Mouse (Mus musculus) midbrain, postnatal 0 days (tissue): ENCODE measurements around the gene Mamstr. TPM values are rescaled to one million over a fixed set of nuclear protein-coding genes. Genes with fewer than 3 reads are reported as not detected.
"Not testable (repeated sequence)": the region's sequence is repeated elsewhere in the genome, so short reads cannot be mapped to it uniquely, and the experiment has no call there.

Experiments used
- ATAC-seq: fragments of 200-750 bp; cut with Nextera tagmentation; 2 replicates; pipeline ENCODE4 v1.8.0; 2017; ENCODE audit warnings: moderate number of reproducible peaks, mild to moderate bottlenecking, moderate TSS enrichment, moderate library complexity; ENCODE audit not compliant: low FRiP score
- DNase-seq: peaks from one replicate; pipeline ENCODE4 v3.0.0-alpha.2; 2015; ENCODE audit warnings: low spot score
- H3K27ac ChIP-seq: fragments of 300-500 bp; sonication (generic); 2 replicates; pipeline ENCODE4 v1.5.1; 2014; ENCODE audit warnings: low read depth, mild to moderate bottlenecking, low read length, mixed read lengths
- H3K27me3 ChIP-seq: fragments of 300-500 bp; sonication (generic); 2 replicates; pipeline ENCODE4 v1.6.1; 2014; ENCODE audit warnings: low read length, control low read depth, mixed read lengths; ENCODE audit not compliant: insufficient read depth
- H3K36me3 ChIP-seq: fragments of 300-500 bp; sonication (generic); 2 replicates; pipeline ENCODE4 v1.6.1; 2014; ENCODE audit warnings: low read length, control low read depth, mixed read lengths; ENCODE audit not compliant: insufficient read depth
- H3K4me1 ChIP-seq: fragments of 300-500 bp; sonication (generic); 2 replicates; pipeline ENCODE4 v1.6.1; 2014; ENCODE audit warnings: mild to moderate bottlenecking, control low read depth, antibody characterized with exemption, low read length, mixed read lengths; ENCODE audit not compliant: insufficient read depth
- H3K4me2 ChIP-seq: fragments of 300-500 bp; sonication (generic); 2 replicates; pipeline ENCODE4 v1.6.1; 2014; ENCODE audit warnings: low read depth, mild to moderate bottlenecking, low read length, mixed read lengths; ENCODE audit not compliant: poor library complexity, severe bottlenecking
- H3K4me3 ChIP-seq: fragments of 300-500 bp; sonication (generic); 2 replicates; pipeline ENCODE4 v1.5.1; 2014; ENCODE audit warnings: low read depth, mild to moderate bottlenecking, low read length, moderate library complexity
- H3K9ac ChIP-seq: fragments of 300-500 bp; sonication (generic); replicated peaks from 2 replicates; pipeline ENCODE4 v1.6.1; 2014; ENCODE audit warnings: mild to moderate bottlenecking, low read length, moderate library complexity, mixed read lengths; ENCODE audit not compliant: poor library complexity, severe bottlenecking
- H3K9me3 ChIP-seq: fragments of 300-500 bp; sonication (generic); 2 replicates; pipeline ENCODE4 v1.6.1; 2016; ENCODE audit warnings: low read length, control low read depth
- CTCF ChIP-seq: IDR thresholded peaks from 2 replicates; pipeline ENCODE4 v1.5.1; 2016; ENCODE audit warnings: antibody characterized with exemption, mild to moderate bottlenecking
- WGBS: fragments of 180-500 bp; shearing (Covaris S2); extraction: QIAGEN DNeasy Blood & Tissue Kit; methylation state at CpG from one replicate; pipeline ENCODE4 v1.1.7; 2014; 5-methylcytosine and 5-hydroxymethylcytosine counted together
- polyA plus RNA-seq: library from polyadenylated mRNA; unstranded; fragments of >200 nt; fragmentation: Nextera tagmentation; extraction: Ambion mirVana; gene quantifications from 2 replicates; pipeline ENCODE4 v1.2.1, GENCODE M21; 2015
- total RNA-seq: library from RNA; depleted of rRNA; stranded (reverse); fragments of >200 nt; gene quantifications from 2 replicates; pipeline ENCODE4 v1.2.3, GENCODE M21; 2014

The Mamstr gene
- total and polyA plus RNA-seq, 2 experiments from 2014 or later, result 3.0 to 3.3 TPM

- Histone ChIP-seq H3K27ac (peak overlapping the region; percentile 74), H3K27me3 (no peaks in the 10 kb centered on the region), H3K9me3 (no peaks in the 10 kb centered on the region), H3K4me1 (peaks cover 9% of the 10 kb centered on the region; the same call in 1 of the 2 replicates), H3K4me3 (peak overlapping the region; percentile 42), H3K4me2 (peak overlapping the region; percentile 84), H3K36me3 (no peaks in the 10 kb centered on the region), H3K9ac (peak overlapping the region; percentile 46; the same call in 1 of the 2 replicates)
- peak; percentile 69 for ATAC-seq
- TF ChIP-seq CTCF, result no peak
- DNase-seq, result peak; percentile 83
- WGBS, result 5% methylated on average over 18 of the region's 18 CpGs
Observed at GRCm38 (mm10) chr7:45644183-45644582, 4.4 kb downstream of the Mamstr start.

GRCm38 (mm10) chr7:45644872-45645590 lies 5.3 kb downstream of the Mamstr start:
- H3K4me2 ChIP-seq, result peak overlapping the region; percentile 84
- H3K4me1 ChIP-seq, result peaks cover 9% of the 10 kb centered on the region; the same call in 1 of the 2 replicates
- H3K4me3 ChIP-seq, result peak overlapping the region; percentile 42
- 67% methylated on average over 6 of the region's 6 CpGs for WGBS
- H3K9ac ChIP-seq, result peak overlapping the region; percentile 46; the same call in 1 of the 2 replicates
- ATAC-seq (no peak), DNase-seq (no peak)
- H3K27ac ChIP-seq, result peak overlapping the region; percentile 74
- H3K36me3 ChIP-seq, result no peaks in the 10 kb centered on the region
- no peaks in the 10 kb centered on the region for H3K9me3 ChIP-seq
- no peak for TF ChIP-seq CTCF
- H3K27me3 ChIP-seq, result no peaks in the 10 kb centered on the region

GRCm38 (mm10) chr7:45645591-45645971 lies 5.8 kb downstream of the Mamstr start:
- Histone ChIP-seq H3K27me3 (no peaks in the 10 kb centered on the region), H3K4me1 (peaks cover 9% of the 10 kb centered on the region; the same call in 1 of the 2 replicates), H3K9me3 (no peaks in the 10 kb centered on the region), H3K36me3 (no peaks in the 10 kb centered on the region), H3K4me3 (no peak overlapping the region), H3K27ac (no peak overlapping the region), H3K9ac (no peak overlapping the region), H3K4me2 (no peak overlapping the region)
- ATAC-seq, result no peak
- 54% methylated on average over 7 of the region's 7 CpGs for WGBS
- no peak for DNase-seq
- TF ChIP-seq CTCF, result no peak

GRCm38 (mm10) chr7:45646671-45647070 lies 6.9 kb downstream of the Mamstr start:
- no peak for DNase-seq
- Histone ChIP-seq H3K4me2 (no peak overlapping the region), H3K9me3 (no peaks in the 10 kb centered on the region), H3K4me1 (peaks cover 9% of the 10 kb centered on the region; the same call in 1 of the 2 replicates), H3K27ac (no peak overlapping the region), H3K27me3 (no peaks in the 10 kb centered on the region), H3K4me3 (no peak overlapping the region), H3K9ac (no peak overlapping the region), H3K36me3 (no peaks in the 10 kb centered on the region)
- no peak for TF ChIP-seq CTCF
- WGBS, result 85% methylated on average over 4 of the region's 4 CpGs
- no peak for ATAC-seq

- Histone ChIP-seq H3K27ac (no peak overlapping the region), H3K9ac (no peak overlapping the region), H3K4me1 (peaks cover 6% of the 10 kb centered on the region; the same call in 1 of the 2 replicates), H3K27me3 (no peaks in the 10 kb centered on the region), H3K4me3 (no peak overlapping the region), H3K4me2 (no peak overlapping the region), H3K36me3 (no peaks in the 10 kb centered on the region), H3K9me3 (no peaks in the 10 kb centered on the region)
- ATAC-seq (no peak), DNase-seq (no peak)
- no peak for TF ChIP-seq CTCF
- whole genome bisulfite sequencing, result 87% methylated on average over 8 of the region's 8 CpGs
Observed at GRCm38 (mm10) chr7:45649351-45649750, 9.6 kb downstream of the Mamstr start.

GRCm38 (mm10) chr7:45650484-45650883 lies 10.7 kb downstream of the Mamstr start:
- not testable (repeated sequence) for DNase-seq, H3K4me1 ChIP-seq, H3K4me3 ChIP-seq, H3K27ac ChIP-seq, H3K9ac ChIP-seq, H3K27me3 ChIP-seq, H3K9me3 ChIP-seq, ATAC-seq, H3K4me2 ChIP-seq, H3K36me3 ChIP-seq
- WGBS, result 94% methylated on average over 19 of the region's 20 CpGs
